Mouse (Mus musculus): ENCODE data around the gene Gm44973. TPM values are rescaled to one million over a fixed set of nuclear protein-coding genes. Genes with fewer than 3 reads are reported as not detected.
"Not testable (repeated sequence)": the region's sequence is repeated elsewhere in the genome, so short reads cannot be mapped to it uniquely, and the experiment has no call there.

Gm44973 gene
- total RNA-seq (2021) = not detected
- long read RNA-seq, experiment 1, partial matches to known transcripts = 0 of 2 reads
- long read RNA-seq, experiment 1, other reads (novel, unspliced or antisense) = 2 of 2 reads
- long read RNA-seq, experiment 2 = 0 reads

DNA sequence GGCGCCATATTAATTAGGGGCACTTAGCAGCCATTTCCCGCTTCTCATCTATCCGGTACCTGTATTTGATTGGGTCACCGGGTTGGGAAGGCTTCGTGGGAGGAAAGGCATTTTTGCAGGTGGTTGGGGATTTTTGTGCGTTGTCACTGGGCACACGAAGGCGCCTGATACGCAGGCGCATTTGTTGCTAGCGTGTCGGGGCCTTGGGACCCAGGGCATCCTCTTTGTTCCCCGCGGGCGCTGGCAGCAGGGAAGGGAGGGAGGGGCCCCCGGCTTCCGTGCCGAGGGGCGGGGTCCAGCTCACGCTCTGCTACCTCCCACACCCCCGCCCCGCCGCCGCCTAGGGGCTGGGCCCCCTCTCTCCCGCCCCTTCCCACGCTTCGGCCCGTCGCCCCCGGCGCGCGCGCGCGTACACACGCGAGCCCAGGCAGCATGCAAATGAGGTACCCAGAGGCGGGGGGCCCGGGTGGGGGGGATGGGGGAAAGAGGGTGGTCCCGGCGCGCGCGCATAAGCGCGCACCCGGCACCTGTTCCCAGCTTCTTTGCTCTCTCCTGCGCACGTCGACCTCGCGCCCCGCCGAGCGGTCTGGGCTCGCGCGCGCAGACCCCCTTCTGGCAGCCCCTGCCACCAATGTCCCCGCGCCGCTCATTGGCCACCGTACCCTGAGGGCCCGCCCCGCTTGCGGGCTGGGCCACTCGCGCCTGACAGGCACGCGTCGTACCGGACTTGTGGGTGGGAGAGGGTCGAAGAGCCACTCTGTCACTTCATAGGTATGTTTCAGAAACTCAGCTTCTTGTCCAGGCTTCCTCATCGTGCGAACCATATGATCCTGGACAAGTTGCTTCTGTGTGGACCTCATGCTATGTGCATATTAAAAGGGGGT, at the start of gene Gm44973:
Gm44973 (plus strand) TSS at position 379 of the 884 bp plus-strand sequence.
- intact Hi-C loops (cut with DNase I; ENCODE audit: low total_unique reads) = loop anchor here (5.0 kb wide), 1 partner anchor 37 kb away; the partner anchor contains the start of gene Zfp580
- peak; percentile 96 for DNase-seq

GRCm38 (mm10) chr7:4971068-4971467, 44.2 kb upstream of the Gm44973 start, which contains the start of gene Sbk3:
Sbk3 (minus strand) TSS chr7:4971168.
- intact Hi-C loops (cut with DNase I; ENCODE audit: low total_unique reads) = no loop called here
- DNase-seq = no peak

- intact Hi-C loops (cut with DNase I; ENCODE audit: low total_unique reads) = no loop called here
- DNase-seq = no peak
Observed at GRCm38 (mm10) chr7:4971710-4972109, 43.6 kb upstream of the Gm44973 start.

- peak; percentile 82 for DNase-seq
- intact Hi-C loops (cut with DNase I; ENCODE audit: low total_unique reads) = no loop called here
Observed at GRCm38 (mm10) chr7:4972321-4973047, 42.8 kb upstream of the Gm44973 start.

GRCm38 (mm10) chr7:4975455-4975854, 39.8 kb upstream of the Gm44973 start:
- intact Hi-C loops (cut with DNase I; ENCODE audit: low total_unique reads) = no loop called here
- no peak for DNase-seq

DNA sequence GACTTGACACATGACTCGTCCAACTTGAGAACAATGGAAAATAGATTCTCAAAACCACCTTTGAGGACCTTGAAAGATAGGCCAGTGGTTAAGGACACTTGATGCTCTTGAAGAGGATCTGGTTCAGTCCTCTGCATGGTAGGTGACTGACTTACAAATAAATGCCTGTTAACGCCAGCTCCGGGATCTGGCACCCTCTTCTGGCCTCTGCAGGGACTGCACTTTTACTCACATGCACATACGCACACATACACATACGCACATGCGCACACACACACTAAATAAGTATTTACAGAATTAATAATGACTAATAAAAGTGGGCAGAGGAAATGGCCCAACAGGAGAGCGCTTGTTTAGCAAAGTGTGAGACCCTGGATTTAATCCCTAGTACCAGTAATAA, 38.5 kb upstream of the Gm44973 start:
- no peak for DNase-seq
- intact Hi-C loops (cut with DNase I; ENCODE audit: low total_unique reads) = no loop called here

- DNase-seq = no peak
- intact Hi-C loops (cut with DNase I; ENCODE audit: low total_unique reads) = no loop called here
Observed at GRCm38 (mm10) chr7:4988250-4988649, 27.0 kb upstream of the Gm44973 start.

DNA sequence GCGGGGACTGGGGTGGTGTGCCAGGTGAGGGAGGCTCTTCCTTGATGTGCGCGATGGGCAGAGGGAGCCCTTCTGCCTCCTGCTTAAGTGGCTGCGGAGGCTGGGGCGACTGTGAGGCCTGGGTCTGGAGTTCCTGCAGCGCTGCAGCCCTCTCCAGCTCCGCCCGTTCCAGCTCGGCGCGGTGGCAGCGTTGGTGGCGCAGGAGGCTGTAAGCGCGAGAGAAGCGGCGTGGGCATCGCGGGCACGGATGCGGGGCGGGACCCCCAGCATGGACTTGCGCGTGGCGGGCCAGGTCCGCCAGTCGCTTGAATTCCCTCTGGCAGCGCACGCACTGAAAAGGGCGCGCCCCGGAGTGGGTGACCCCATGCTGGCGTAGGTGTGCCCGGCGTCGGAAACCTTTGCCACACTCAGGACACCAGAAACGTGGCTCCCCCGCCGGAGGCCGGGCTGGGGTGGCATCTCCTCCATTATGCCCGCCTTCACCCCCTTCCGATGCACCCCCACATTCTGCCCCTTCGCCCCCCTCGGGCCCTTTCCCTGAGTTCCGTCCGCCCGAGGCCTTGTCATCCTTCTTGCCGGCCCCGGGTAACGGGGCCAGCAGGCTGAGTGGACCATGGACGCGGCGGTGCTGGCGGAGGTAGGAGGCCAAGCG, 21.8 kb upstream of the Gm44973 start:
- DNase-seq = no peak

DNA sequence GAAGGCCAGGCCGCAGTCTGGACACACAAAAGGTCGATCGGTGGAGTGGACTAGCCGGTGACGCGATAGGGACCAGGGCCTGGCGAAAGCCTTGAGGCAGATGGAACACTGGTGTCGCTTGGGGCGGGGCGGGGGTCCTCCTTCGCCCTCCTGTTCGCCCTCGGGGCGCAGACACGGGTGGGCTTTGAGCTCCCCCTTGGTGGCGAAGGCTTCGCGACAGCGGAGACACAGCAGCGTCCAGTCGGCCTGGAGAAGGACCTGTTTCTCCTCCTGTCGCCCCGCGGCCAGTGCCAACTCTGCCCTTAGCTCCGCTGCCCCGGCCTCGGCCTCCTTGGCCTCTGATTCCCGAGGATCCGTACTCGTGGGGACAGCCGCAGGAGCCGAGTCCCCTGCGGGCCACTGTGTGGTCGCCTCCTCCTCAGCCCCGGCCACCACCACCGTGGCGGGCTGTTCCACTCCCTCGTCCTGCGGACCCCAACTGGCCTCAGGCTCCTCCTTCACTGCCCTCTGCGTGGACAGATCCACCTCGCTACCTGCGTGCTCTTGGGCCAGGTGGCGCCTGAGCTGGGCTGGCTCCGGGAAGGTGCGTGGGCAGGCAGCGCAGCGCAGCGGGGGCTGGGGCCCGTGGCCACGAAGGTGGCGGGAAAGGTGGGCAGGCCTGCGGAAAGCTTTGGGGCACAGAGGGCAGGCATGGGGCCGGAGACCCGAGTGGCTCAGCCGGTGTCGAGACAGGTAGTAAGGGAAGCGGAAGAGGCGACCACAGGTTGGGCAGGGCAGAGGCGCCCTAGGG, 21.1 kb upstream of the Gm44973 start:
- intact Hi-C loops (cut with DNase I; ENCODE audit: low total_unique reads) = no loop called here
- DNase-seq = peak; percentile 9

More for the DNA sequence above, 21.8 kb upstream of the Gm44973 start:
- intact Hi-C loops (cut with DNase I; ENCODE audit: low total_unique reads) = no loop called here

DNA sequence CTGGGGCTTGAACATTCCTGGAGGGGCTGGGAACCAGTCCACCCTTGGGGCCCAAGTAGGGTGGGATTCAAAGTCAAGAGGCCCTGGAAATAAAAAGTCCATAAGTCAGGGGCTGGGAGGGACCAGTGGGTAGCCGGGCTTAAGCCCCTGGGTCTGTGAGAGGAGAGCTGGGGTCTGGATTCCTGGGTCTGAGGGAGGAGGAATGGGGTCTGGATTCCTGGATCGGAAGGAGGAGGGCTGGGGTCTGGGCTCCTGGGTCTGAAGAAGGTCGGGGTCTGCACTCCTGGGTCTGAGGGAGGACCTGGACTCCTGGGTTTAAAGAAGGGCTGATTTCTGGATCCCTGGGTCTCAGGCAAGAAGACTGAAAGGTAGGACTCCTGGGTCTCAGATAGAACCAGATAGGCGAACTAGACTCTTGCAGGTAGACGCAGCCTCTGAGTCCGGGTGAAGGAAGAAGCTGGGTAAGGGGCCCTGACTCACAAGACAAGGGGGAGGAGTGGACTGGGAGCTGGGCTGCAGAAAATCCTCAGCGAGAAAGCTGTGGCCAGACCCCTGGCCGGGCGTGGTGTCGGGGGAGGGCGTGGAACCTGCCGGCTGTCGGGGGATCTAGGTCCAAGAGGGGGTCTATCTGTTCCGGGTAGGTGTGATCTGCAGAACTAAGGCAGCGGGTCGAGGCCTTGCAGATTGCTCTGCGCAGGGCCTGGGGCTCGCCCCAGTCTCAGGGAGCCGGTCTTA, 19.9 kb upstream of the Gm44973 start:
- intact Hi-C loops (cut with DNase I; ENCODE audit: low total_unique reads) = loop anchor here (2.0 kb wide), 1 partner anchor 57 kb away; no protein-coding TSS in a partner anchor
- no peak for DNase-seq

DNA sequence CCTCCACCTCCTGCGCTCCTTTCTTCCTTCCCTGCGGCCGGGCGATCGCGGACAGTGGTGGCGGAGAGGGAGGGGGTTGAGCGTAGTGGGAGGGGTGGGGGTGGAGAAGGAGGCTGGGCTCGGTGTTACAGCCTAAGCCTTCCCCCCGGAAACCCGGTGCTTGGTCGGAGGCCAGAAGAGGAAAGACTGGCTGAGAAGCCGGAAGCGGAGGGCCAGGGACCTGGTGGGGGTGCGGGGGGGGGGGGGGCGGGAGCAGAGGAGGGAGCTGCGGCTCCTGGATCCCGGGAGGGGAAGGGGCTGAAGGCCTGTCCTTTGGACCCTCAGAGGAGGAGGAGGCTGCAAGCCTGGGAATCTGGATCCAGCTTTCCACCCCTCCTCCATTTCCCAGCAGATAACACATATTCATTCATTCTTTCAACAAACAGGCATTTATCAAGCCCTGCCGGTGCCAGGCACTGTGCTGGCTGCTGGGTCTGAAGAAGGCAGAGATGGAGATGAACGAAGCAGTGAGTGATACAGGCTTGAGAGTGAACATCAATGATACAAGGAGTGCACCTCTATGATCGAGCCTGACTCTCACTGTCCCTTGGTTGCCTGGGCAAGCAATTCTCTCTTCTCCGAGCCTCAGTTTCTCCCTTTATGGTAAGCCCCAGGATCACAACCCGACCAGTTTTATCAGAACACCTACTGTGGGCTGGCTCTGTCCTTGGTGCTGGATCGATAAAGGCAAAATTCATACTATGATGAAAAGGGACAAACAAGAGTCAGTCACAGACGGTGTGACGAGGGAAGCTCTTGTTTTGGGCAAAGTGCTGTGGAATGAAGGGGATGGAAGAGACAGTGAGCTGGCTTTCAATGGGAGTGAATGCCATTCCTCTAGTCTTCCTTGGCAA, 19.0 kb upstream of the Gm44973 start, which contains the start of gene Zfp579:
Zfp579 (minus strand) TSS at position 156 of the 893 bp plus-strand sequence.
- intact Hi-C loops (cut with DNase I; ENCODE audit: low total_unique reads) = loop anchor here (2.0 kb wide), 1 partner anchor 57 kb away; no protein-coding TSS in a partner anchor
- DNase-seq = peak; percentile 96

- DNase-seq = no peak
- intact Hi-C loops (cut with DNase I; ENCODE audit: low total_unique reads) = loop anchor here (2.0 kb wide), 1 partner anchor 56 kb away; no protein-coding TSS in a partner anchor
Observed at GRCm38 (mm10) chr7:4996934-4997333, 18.4 kb upstream of the Gm44973 start.

DNA sequence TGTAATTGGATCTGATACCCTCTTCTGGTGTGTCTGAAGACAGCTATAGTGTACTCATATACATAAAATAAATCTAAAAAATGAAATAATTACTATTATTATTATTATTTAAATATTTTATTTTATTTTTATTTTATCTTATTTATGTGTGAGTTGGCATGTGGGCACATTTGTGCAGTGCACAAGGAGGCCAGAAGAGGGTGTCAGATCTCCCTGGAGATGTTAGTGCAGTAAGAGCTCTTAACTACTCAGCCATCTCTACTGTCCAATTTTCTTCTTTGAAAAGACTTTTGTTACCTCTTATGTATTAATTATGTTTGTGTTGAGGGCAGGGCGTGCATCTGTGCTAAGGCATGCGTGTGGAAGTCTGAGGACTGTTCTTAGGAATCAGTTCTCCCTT, 15.4 kb upstream of the Gm44973 start:
- no peak for DNase-seq
- intact Hi-C loops (cut with DNase I; ENCODE audit: low total_unique reads) = no loop called here

GRCm38 (mm10) chr7:5002876-5003275, 12.4 kb upstream of the Gm44973 start:
- intact Hi-C loops (cut with DNase I; ENCODE audit: low total_unique reads) = not testable (repeated sequence)

DNA sequence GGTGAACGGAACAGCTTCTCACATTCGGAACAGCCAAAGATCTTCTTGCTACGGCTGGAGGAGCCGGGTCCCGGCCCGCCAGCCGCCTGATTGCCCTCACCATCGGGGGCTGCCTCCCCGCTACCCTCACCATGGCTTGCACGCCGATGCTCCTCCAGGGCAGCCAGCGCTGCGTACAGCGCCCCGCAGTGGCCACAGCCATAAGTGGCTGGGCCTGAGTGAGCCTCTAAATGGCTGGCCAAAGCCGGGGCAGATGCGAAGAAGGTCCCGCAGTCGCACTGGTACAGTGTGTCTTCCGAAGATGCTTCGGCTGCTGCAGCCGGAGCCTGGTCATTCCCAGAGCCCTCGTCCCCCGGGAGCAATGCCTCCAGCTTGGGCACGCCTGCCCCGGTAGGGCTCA, 7.1 kb upstream of the Gm44973 start:
- intact Hi-C loops (cut with DNase I; ENCODE audit: low total_unique reads) = no loop called here
- no peak for DNase-seq

More at GRCm38 (mm10) chr7:5002876-5003275, 12.4 kb upstream of the Gm44973 start:
- not testable (repeated sequence) for DNase-seq

DNA sequence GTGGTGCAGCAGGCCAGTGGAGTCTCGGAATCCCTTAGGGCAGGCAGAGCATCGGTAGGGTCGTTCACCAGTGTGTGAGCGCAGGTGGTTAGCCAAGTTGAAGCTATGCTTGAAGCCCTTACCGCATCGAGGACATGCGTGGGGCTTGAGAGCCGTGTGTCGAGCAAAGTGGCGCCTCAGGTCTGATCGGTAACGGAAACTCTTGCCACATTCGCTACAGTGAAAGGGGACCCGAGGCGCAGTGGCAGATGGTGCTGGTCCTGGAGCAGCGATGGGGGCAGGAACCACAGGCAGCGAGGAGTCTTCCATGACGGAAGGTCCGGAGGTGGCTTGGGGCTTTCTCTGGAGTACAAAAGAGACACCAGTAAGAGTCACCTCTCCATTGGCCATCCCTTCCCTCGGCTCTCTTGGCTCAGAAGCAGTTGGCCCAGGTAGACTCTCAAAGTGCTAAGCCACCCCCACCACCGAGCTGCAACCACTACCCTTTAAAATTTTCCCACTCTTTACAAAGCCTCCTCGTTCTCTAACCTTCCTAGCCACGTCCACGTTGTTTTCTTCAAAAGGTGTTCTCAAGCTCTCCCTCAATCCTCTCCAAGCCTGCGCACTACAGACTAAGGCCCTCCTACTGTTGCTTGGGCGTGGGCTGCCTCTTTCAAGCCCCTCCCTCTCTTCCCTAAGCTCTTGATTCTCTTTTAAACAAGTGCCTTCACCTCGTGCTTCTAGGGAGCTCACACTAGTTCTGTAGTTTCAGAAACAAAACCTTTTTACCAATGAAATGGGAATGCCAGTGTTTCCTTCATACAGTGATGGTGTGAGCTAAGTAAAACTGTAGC, 2.4 kb upstream of the Gm44973 start:
- intact Hi-C loops (cut with DNase I; ENCODE audit: low total_unique reads) = no loop called here
- no peak for DNase-seq
